Mouse (Mus musculus) liver, embryonic 16.5 days (tissue): ENCODE results near the gene Gsg1l. TPM values are rescaled to one million over a fixed set of nuclear protein-coding genes. Genes with fewer than 3 reads are reported as not detected.

ENCODE experiments used
- ATAC-seq: fragments of 200-750 bp; cut with Nextera tagmentation; 2 replicates; pipeline ENCODE4 v1.8.0; 2017; ENCODE audit warnings: low read depth, mild to moderate bottlenecking, moderate number of reproducible peaks, moderate library complexity
- H3K27ac ChIP-seq: fragments of 300-500 bp; sonication (generic); 2 replicates; pipeline ENCODE4 v1.5.1; 2014; ENCODE audit warnings: mild to moderate bottlenecking, low read length
- H3K27me3 ChIP-seq: fragments of 300-500 bp; sonication (generic); 2 replicates; pipeline ENCODE4 v1.6.1; 2014; ENCODE audit warnings: low read depth, low read length, mixed read lengths; ENCODE audit not compliant: control insufficient read depth, insufficient read depth
- H3K36me3 ChIP-seq: fragments of 300-500 bp; sonication (generic); 2 replicates; pipeline ENCODE4 v1.6.1; 2014; ENCODE audit warnings: mild to moderate bottlenecking; ENCODE audit not compliant: control insufficient read depth, insufficient read depth
- H3K4me1 ChIP-seq: fragments of 300-500 bp; sonication (generic); 2 replicates; pipeline ENCODE4 v1.6.1; 2014; ENCODE audit warnings: low read depth, low read length, mixed read lengths; ENCODE audit not compliant: control insufficient read depth
- H3K4me2 ChIP-seq: fragments of 300-500 bp; sonication (generic); 2 replicates; pipeline ENCODE4 v1.6.1; 2014; ENCODE audit warnings: low read depth, low read length, mixed read lengths
- H3K4me3 ChIP-seq: fragments of 300-500 bp; sonication (generic); 2 replicates; pipeline ENCODE4 v1.5.1; 2014; ENCODE audit warnings: low read depth, mild to moderate bottlenecking, low read length
- H3K9ac ChIP-seq: fragments of 300-500 bp; sonication (generic); 2 replicates; pipeline ENCODE4 v1.6.1; 2014; ENCODE audit warnings: low read depth, low read length
- H3K9me3 ChIP-seq: fragments of 300-500 bp; sonication (generic); replicated peaks from 2 replicates; pipeline ENCODE4 v1.6.1; 2016; ENCODE audit warnings: low read length; ENCODE audit not compliant: control insufficient read depth
- WGBS: fragments of 180-500 bp; shearing (Covaris S2); extraction: QIAGEN DNeasy Blood & Tissue Kit; methylation state at CpG from one replicate; pipeline ENCODE4 v1.1.7; 2014; ENCODE audit not compliant: insufficient replicate concordance; 5-methylcytosine and 5-hydroxymethylcytosine counted together
- polyA plus RNA-seq: library from polyadenylated mRNA; unstranded; fragments of >200 nt; fragmentation: Nextera tagmentation; extraction: Ambion mirVana; gene quantifications from 2 replicates; pipeline ENCODE4 v1.2.1, GENCODE M21; 2015

The Gsg1l gene
- polyA plus RNA-seq, 1 experiment from 2014 or later: 0.02 TPM

- Histone ChIP-seq H3K4me3 (no peak overlapping the region), H3K36me3 (no peaks in the 10 kb centered on the region), H3K9ac (0 out of 2 replicates have a peak overlapping the region, but pooled peaks have one; percentile 20), H3K4me2 (peak overlapping the region; percentile 36), H3K4me1 (peaks cover 58% of the 10 kb centered on the region), H3K9me3 (no peaks in the 10 kb centered on the region), H3K27ac (peak overlapping the region; percentile 84), H3K27me3 (no peaks in the 10 kb centered on the region)
- peak; percentile 91 for ATAC-seq
- WGBS: 17% methylated on average over 3 of the region's 3 CpGs
Observed at GRCm38 (mm10) chr7:126042306-126042705, 39.9 kb downstream of the Gsg1l start.

- WGBS: 71% methylated on average over 18 of the region's 18 CpGs
- no peak overlapping the region for H3K9ac ChIP-seq
- no peak for ATAC-seq
- no peak overlapping the region for H3K4me2 ChIP-seq
- no peaks in the 10 kb centered on the region for H3K36me3 ChIP-seq
- no peak overlapping the region for H3K4me3 ChIP-seq
- no peaks in the 10 kb centered on the region for H3K9me3 ChIP-seq
- H3K4me1 ChIP-seq: peaks cover 58% of the 10 kb centered on the region
- no peaks in the 10 kb centered on the region for H3K27me3 ChIP-seq
- H3K27ac ChIP-seq: peak overlapping the region; percentile 84
Observed at GRCm38 (mm10) chr7:126040794-126041526, 41.3 kb downstream of the Gsg1l start.

- H3K4me3 ChIP-seq: no peak overlapping the region
- peak overlapping the region; percentile 38 for H3K9ac ChIP-seq
- WGBS: 56% methylated on average over 5 of the region's 5 CpGs
- no peaks in the 10 kb centered on the region for H3K9me3 ChIP-seq
- no peaks in the 10 kb centered on the region for H3K36me3 ChIP-seq
- peak overlapping the region; percentile 2; the same call in 1 of the 2 replicates for H3K4me2 ChIP-seq
- H3K4me1 ChIP-seq: peaks cover 58% of the 10 kb centered on the region
- peak overlapping the region; percentile 86 for H3K27ac ChIP-seq
- H3K27me3 ChIP-seq: no peaks in the 10 kb centered on the region
- no peak for ATAC-seq
Observed at GRCm38 (mm10) chr7:126039847-126040246, 42.4 kb downstream of the Gsg1l start.

GRCm38 (mm10) chr7:126039247-126039835 lies 42.9 kb downstream of the Gsg1l start:
- Histone ChIP-seq H3K27ac (peak overlapping the region; percentile 86), H3K4me3 (no peak overlapping the region), H3K4me1 (peaks cover 58% of the 10 kb centered on the region), H3K9ac (peak overlapping the region; percentile 38), H3K4me2 (peak overlapping the region; percentile 2), H3K36me3 (no peaks in the 10 kb centered on the region), H3K9me3 (no peaks in the 10 kb centered on the region), H3K27me3 (no peaks in the 10 kb centered on the region)
- 47% methylated on average over 5 of the region's 5 CpGs for WGBS
- peak; percentile 75 for ATAC-seq

GRCm38 (mm10) chr7:126038366-126039246 lies 43.6 kb downstream of the Gsg1l start:
- H3K36me3 ChIP-seq: no peaks in the 10 kb centered on the region
- no peak for ATAC-seq
- no peak overlapping the region for H3K4me3 ChIP-seq
- peaks cover 58% of the 10 kb centered on the region for H3K4me1 ChIP-seq
- H3K27ac ChIP-seq: peak overlapping the region; percentile 86
- no peaks in the 10 kb centered on the region for H3K27me3 ChIP-seq
- peak overlapping the region; percentile 33; the same call in 1 of the 2 replicates for H3K9ac ChIP-seq
- WGBS: 49% methylated on average over 25 of the region's 25 CpGs
- H3K9me3 ChIP-seq: no peaks in the 10 kb centered on the region
- H3K4me2 ChIP-seq: peak overlapping the region; percentile 2; the same call in 1 of the 2 replicates

GRCm38 (mm10) chr7:126035332-126035731 lies 46.9 kb downstream of the Gsg1l start:
- peaks cover 28% of the 10 kb centered on the region for H3K4me1 ChIP-seq
- H3K9me3 ChIP-seq: no peaks in the 10 kb centered on the region
- no peak overlapping the region for H3K9ac ChIP-seq
- no peak overlapping the region for H3K27ac ChIP-seq
- H3K4me3 ChIP-seq: no peak overlapping the region
- no peaks in the 10 kb centered on the region for H3K36me3 ChIP-seq
- H3K27me3 ChIP-seq: no peaks in the 10 kb centered on the region
- H3K4me2 ChIP-seq: no peak overlapping the region
- WGBS: 63% methylated on average over 3 of the region's 3 CpGs
- ATAC-seq: no peak

GRCm38 (mm10) chr7:126032776-126033209 lies 49.4 kb downstream of the Gsg1l start:
- 65% methylated on average over 5 of the region's 5 CpGs for WGBS
- Histone ChIP-seq H3K4me1 (peaks cover 3% of the 10 kb centered on the region), H3K9me3 (no peaks in the 10 kb centered on the region), H3K27ac (no peak overlapping the region), H3K4me3 (no peak overlapping the region), H3K36me3 (no peaks in the 10 kb centered on the region), H3K9ac (no peak overlapping the region), H3K27me3 (no peaks in the 10 kb centered on the region), H3K4me2 (no peak overlapping the region)
- 0 out of 2 replicates have a peak, but pooled peaks have one; percentile 16 for ATAC-seq

GRCm38 (mm10) chr7:126032365-126032755 lies 49.9 kb downstream of the Gsg1l start:
- Histone ChIP-seq H3K4me3 (no peak overlapping the region), H3K4me1 (no peaks in the 10 kb centered on the region)
- 78% methylated on average over 3 of the region's 3 CpGs for WGBS

More at GRCm38 (mm10) chr7:126032365-126032755, 49.9 kb downstream of the Gsg1l start:
- H3K36me3 ChIP-seq: no peaks in the 10 kb centered on the region
- H3K9me3 ChIP-seq: no peaks in the 10 kb centered on the region
- H3K4me2 ChIP-seq: no peak overlapping the region
- no peak for ATAC-seq
- H3K27ac ChIP-seq: no peak overlapping the region
- no peak overlapping the region for H3K9ac ChIP-seq
- no peaks in the 10 kb centered on the region for H3K27me3 ChIP-seq
